Mouse (Mus musculus) C2C12 (cell line): Measurements from ENCODE around the gene Dock4.

ENCODE experiments used
- CTCF ChIP-seq: IDR thresholded peaks from one replicate; pipeline ENCODE4 v1.5.1; 2011; ENCODE audit not compliant: control insufficient read depth, insufficient read depth, insufficient read length
- FOSL1 ChIP-seq: IDR thresholded peaks from one replicate; pipeline ENCODE4 v1.8.0; 2011; ENCODE audit warnings: mild to moderate bottlenecking, low read length; ENCODE audit not compliant: poor library complexity, insufficient read depth, severe bottlenecking
- MAX ChIP-seq: IDR thresholded peaks from one replicate; pipeline ENCODE4 v1.6.1; 2011; ENCODE audit warnings: mild to moderate bottlenecking, control low read depth
- MYOG ChIP-seq: IDR thresholded peaks from one replicate; pipeline ENCODE4 v1.6.1; 2011; ENCODE audit not compliant: control insufficient read depth, insufficient read length; ENCODE audit errors: extremely low read depth

DNA sequence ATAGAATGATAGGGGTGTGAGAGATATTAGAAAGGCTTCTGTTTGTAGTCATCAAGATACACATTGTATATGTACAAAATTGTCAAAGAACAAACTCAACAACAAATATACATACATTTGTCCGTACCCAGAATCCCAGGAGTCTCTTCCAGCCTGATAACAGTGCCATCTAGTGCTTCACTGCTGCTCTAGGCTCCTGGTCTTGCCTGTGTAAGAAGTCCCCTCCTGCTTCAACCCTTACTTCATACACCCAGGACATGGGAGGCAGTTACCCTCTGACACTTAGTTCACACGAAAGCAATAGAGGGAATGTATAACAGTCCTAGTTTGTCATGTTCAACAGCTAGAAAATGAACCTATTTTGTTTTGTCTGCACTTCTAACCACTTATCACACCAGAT, 378.5 kb downstream of the Dock4 start:
- TF ChIP-seq CTCF (no peak), MAX (no peak), FOSL1 (no peak), MYOG (no peak)
